Mouse (Mus musculus) left cerebral cortex, adult 9 months (tissue): Measurements from ENCODE around the gene Senp2.

Experiments
- DNase-seq, 2 experiments: peaks; one replicate each; pipeline ENCODE4 v3.0.0; 2022; ENCODE audit warnings: low spot score in 2 of 2

The Senp2 gene

GRCm38 (mm10) chr16:22097659-22098058 lies 88.4 kb downstream of the Senp2 start:
- no peak for DNase-seq
